Mouse (Mus musculus): ENCODE measurements around the gene Gosr1. TPM values are rescaled to one million over a fixed set of nuclear protein-coding genes. Genes with fewer than 3 reads are reported as not detected.
A peak's percentile ranks its signal among the peaks of the same experiment; 100 is the strongest.

The Gosr1 gene
- polyA plus RNA-seq, 1 experiment from 2014 or later = 21.6 TPM

DNA sequence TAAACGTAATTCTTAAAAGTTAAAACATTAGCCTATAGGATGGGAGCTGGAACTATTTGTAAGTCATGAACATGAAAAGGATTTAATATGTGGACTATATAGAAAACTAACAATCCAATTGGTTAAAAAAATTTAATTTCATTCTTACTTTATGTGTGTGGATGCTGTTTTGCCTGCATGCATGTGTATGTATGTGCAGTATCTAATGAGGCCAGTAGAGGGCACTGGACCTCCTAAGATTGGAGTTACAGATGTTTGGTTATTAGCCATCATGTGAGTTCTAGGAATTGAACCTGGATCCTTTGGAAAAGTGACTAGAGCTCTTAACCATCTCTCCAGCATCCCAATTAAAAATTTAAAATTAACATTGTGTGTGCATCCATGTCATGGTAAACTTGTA is 25.9 kb upstream of the Gosr1 start:
- Histone ChIP-seq H3K36me3 (peaks cover 64% of the 10 kb centered on the region), H3K4me1 (replicated peaks) (no peaks in the 10 kb centered on the region), H3K27me3 (replicated peaks) (no peaks in the 10 kb centered on the region), H3K4me2 (no peak overlapping the region), H3K9me3 (replicated peaks) (no peaks in the 10 kb centered on the region), H3K9ac (no peak overlapping the region), H3K27ac (ENCODE audit: poor library complexity, severe bottlenecking) (no peak overlapping the region), H3K4me3 (no peak overlapping the region)
- no peak for ATAC-seq (ENCODE audit: insufficient number of reproducible peaks, low FRiP score)
- 96% methylated on average over 1 of the region's 1 CpGs for WGBS

DNA sequence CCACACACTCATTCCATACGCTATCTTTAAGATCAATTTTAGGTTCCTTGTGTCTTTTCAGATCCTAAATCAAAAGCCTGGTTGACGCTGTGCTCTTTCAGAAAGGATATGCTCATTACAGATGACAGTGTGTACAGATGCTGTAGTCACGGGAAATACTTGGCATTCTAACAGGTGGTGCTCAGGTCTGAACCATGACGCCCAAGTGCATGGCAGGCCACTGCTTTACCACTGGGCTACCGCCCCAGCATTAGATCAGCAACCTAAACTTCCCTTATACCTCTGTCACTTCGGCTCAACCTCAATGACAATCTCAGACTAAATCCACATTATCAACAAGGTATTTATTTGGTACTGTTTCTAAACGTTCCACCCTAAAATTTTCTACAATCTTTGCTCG is 12.2 kb upstream of the Gosr1 start:
- Histone ChIP-seq H3K36me3 (peaks cover 11% of the 10 kb centered on the region), H3K4me3 (no peak overlapping the region), H3K4me1 (replicated peaks) (peaks cover 14% of the 10 kb centered on the region), H3K27ac (ENCODE audit: poor library complexity, severe bottlenecking) (no peak overlapping the region), H3K9ac (no peak overlapping the region), H3K27me3 (replicated peaks) (no peaks in the 10 kb centered on the region), H3K4me2 (no peak overlapping the region), H3K9me3 (replicated peaks) (no peaks in the 10 kb centered on the region)
- 81% methylated on average over 8 of the region's 8 CpGs for WGBS
- no peak for ATAC-seq (ENCODE audit: insufficient number of reproducible peaks, low FRiP score)

DNA sequence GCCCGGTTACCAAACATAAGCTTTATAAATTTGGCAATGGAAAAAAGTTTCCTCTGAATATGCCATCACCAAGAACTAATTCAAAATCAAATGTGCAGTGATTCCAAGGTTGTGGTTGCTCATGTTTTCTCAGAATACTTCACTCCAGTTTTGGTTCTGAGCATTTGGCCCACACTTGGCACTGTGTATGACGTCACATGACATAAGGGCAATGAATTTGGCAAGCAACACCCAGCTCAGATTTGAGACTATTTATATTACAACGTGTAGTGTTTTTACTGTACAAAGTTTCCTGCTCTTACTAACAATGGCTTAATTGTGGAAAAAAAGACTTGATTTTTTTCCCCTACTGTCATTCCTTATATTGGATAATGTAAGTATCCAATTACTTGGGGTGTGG is 10.4 kb upstream of the Gosr1 start:
- Histone ChIP-seq H3K36me3 (no peaks in the 10 kb centered on the region), H3K27ac (ENCODE audit: poor library complexity, severe bottlenecking) (peak overlapping the region; percentile 38; the same call in 1 of the 2 replicates), H3K27me3 (replicated peaks) (no peaks in the 10 kb centered on the region), H3K9me3 (replicated peaks) (no peaks in the 10 kb centered on the region), H3K4me1 (replicated peaks) (peaks cover 14% of the 10 kb centered on the region), H3K9ac (no peak overlapping the region), H3K4me2 (no peak overlapping the region), H3K4me3 (no peak overlapping the region)
- no peak for ATAC-seq (ENCODE audit: insufficient number of reproducible peaks, low FRiP score)
- 53% methylated on average over 3 of the region's 3 CpGs for WGBS

DNA sequence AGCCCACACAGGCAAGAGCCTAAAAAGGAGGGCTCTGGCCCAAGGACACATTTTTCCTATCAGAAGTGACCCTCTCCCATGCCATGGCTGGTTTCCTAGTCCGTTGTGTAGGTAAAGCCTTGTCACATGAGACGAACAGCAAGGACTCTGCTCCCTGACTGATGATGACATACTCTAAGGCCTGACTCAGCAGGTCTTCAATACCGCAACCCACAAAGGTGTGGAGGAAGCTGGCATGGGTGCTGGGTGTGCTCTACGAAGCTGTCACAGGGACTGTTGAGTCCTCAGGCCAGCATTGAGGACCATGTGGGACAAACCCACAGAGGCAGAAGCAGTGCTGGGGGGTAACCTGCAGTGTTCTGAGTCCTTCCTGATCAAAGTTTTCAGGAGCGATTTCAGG is 7.2 kb upstream of the Gosr1 start:
- H3K9me3 ChIP-seq (replicated peaks) = no peaks in the 10 kb centered on the region
- H3K27me3 ChIP-seq (replicated peaks) = no peaks in the 10 kb centered on the region
- ATAC-seq (ENCODE audit: insufficient number of reproducible peaks, low FRiP score) = no peak
- peaks cover 14% of the 10 kb centered on the region for H3K4me1 ChIP-seq (replicated peaks)
- H3K36me3 ChIP-seq = no peaks in the 10 kb centered on the region
- H3K27ac ChIP-seq (ENCODE audit: poor library complexity, severe bottlenecking) = no peak overlapping the region
- H3K4me3 ChIP-seq = no peak overlapping the region
- H3K4me2 ChIP-seq = no peak overlapping the region
- H3K9ac ChIP-seq = no peak overlapping the region
- WGBS = 78% methylated on average over 5 of the region's 5 CpGs

DNA sequence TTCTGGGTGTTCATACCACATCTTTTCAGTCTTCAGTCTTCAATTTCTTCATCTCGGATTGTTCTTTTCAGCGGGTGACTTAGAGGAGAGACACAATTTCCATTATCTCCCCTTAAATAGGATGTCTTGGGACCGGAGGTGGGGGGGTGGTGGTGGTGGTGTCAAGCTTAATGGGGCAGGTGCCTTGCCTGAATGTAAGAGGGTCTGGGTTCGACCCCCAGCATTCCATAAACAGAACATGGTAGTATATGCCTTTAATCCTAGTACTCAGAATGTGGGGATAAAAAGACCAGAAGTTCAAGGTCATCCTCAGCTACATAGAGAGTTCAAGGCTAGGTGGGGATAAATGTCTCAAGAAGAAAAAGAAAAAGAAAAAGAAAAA is 353 bp upstream of the Gosr1 start:
- H3K4me3 ChIP-seq = peak overlapping the region; percentile 83
- H3K9me3 ChIP-seq (replicated peaks) = no peaks in the 10 kb centered on the region
- no peak overlapping the region for H3K27ac ChIP-seq (ENCODE audit: poor library complexity, severe bottlenecking)
- peak overlapping the region; percentile 82 for H3K4me2 ChIP-seq
- peaks cover 8% of the 10 kb centered on the region; the same call in 1 of the 2 replicates for H3K27me3 ChIP-seq (replicated peaks)
- ATAC-seq (ENCODE audit: insufficient number of reproducible peaks, low FRiP score) = 0 out of 2 replicates have a peak, but pooled peaks have one; percentile 20
- H3K36me3 ChIP-seq = peaks cover 19% of the 10 kb centered on the region
- H3K4me1 ChIP-seq (replicated peaks) = no peaks in the 10 kb centered on the region
- WGBS = 9% methylated on average over 4 of the region's 4 CpGs
- peak overlapping the region; percentile 96; the same call in 1 of the 2 replicates for H3K9ac ChIP-seq

DNA sequence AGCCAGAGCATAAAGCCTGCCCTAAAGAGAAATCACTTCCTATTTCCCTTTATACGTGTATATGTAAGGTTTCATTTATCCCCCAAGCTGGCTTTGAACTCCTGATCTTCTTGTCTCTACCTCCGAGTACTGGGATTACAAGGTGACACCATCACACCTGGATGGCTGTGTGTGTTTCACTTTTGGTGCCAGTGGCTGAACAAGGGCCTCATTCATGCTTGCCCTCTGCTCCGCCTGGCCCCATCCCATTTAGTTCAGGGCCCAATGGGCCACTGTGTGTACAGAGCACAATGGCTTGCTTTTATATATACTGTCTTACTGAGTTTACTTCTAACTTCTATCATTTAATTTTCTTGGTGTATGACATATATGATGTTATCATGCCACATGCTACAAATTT is 11.1 kb downstream of the Gosr1 start:
- peaks cover 76% of the 10 kb centered on the region for H3K36me3 ChIP-seq
- no peaks in the 10 kb centered on the region for H3K9me3 ChIP-seq (replicated peaks)
- H3K27me3 ChIP-seq (replicated peaks) = no peaks in the 10 kb centered on the region
- 94% methylated on average over 3 of the region's 3 CpGs for WGBS
- H3K27ac ChIP-seq (ENCODE audit: poor library complexity, severe bottlenecking) = no peak overlapping the region
- no peak overlapping the region for H3K4me3 ChIP-seq
- ATAC-seq (ENCODE audit: insufficient number of reproducible peaks, low FRiP score) = no peak
- no peak overlapping the region for H3K4me2 ChIP-seq
- H3K4me1 ChIP-seq (replicated peaks) = no peaks in the 10 kb centered on the region
- no peak overlapping the region for H3K9ac ChIP-seq

DNA sequence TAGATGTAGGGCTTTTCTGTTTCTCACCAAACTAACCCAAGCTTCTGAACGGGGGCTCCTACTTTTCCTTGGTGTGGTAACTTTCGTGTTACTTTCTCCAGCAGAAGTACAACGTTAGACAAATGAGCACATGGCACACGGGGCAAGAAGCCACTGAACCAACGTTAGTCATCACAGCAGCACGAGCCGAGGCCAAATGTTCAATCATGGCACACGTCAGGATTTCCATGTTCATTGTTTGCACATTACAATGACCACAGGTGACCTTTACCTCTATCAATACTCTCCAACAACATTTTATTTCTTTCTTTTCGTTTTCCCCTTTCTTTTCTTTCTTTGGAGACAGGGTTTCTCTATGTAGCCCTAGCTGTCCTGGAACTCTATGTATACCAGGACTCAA is 14.6 kb downstream of the Gosr1 start:
- Histone ChIP-seq H3K4me3 (no peak overlapping the region), H3K27ac (ENCODE audit: poor library complexity, severe bottlenecking) (no peak overlapping the region), H3K9ac (no peak overlapping the region), H3K9me3 (replicated peaks) (no peaks in the 10 kb centered on the region), H3K4me1 (replicated peaks) (no peaks in the 10 kb centered on the region), H3K36me3 (peaks cover 79% of the 10 kb centered on the region), H3K4me2 (no peak overlapping the region), H3K27me3 (replicated peaks) (no peaks in the 10 kb centered on the region)
- ATAC-seq (ENCODE audit: insufficient number of reproducible peaks, low FRiP score) = no peak
- WGBS = 91% methylated on average over 9 of the region's 9 CpGs

DNA sequence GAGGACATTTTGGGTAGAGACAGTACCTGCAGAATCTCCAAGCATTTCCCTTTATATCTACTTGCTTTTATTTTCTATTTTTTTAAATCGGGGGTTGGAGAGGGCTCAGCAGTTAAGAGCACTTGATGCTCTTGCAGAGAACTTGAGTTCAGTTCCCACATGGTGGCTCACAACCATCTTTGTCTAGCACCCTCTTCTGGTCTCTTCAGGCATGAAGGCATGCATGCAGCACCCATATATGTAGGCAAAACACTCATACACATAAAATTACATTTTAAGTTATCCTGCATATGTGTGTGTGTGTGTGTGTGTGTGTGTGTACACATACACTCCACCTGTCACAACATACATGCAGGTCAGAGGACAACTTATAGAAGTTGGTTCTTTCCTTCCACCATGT is 17.5 kb downstream of the Gosr1 start:
- Histone ChIP-seq H3K4me3 (no peak overlapping the region), H3K36me3 (peaks cover 74% of the 10 kb centered on the region)
- 92% methylated on average over 1 of the region's 1 CpGs for WGBS

DNA sequence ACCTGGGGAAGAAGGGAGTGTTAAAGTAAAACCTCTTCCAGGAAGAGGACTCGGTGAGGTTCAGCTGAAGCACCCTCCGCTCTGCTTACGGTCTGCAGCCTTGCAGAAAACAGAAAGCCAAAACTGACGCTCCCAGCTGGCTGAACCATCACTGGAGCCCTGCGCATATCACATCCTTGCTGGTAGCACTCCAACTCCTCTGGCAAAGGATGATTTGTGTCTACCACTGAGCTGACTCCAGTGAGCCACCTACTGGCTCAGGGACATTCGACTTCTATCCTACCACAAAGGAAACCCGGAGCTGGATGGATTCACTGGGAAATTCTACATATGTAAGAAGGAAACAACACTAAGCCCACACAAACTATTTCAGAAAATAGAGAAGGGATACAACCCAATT is 18.8 kb downstream of the Gosr1 start:
- H3K36me3 ChIP-seq = peaks cover 65% of the 10 kb centered on the region
- 0 out of 2 replicates have a peak, but pooled peaks cover 2% of the 10 kb centered on the region for H3K4me1 ChIP-seq (replicated peaks)
- no peak for ATAC-seq (ENCODE audit: insufficient number of reproducible peaks, low FRiP score)
- no peak overlapping the region for H3K4me3 ChIP-seq
- no peaks in the 10 kb centered on the region for H3K9me3 ChIP-seq (replicated peaks)
- no peak overlapping the region for H3K27ac ChIP-seq (ENCODE audit: poor library complexity, severe bottlenecking)
- WGBS = 71% methylated on average over 7 of the region's 7 CpGs
- no peak overlapping the region for H3K9ac ChIP-seq
- no peaks in the 10 kb centered on the region for H3K27me3 ChIP-seq (replicated peaks)
- H3K4me2 ChIP-seq = no peak overlapping the region

More for the DNA sequence above, 17.5 kb downstream of the Gosr1 start:
- H3K4me2 ChIP-seq = no peak overlapping the region
- no peak for ATAC-seq (ENCODE audit: insufficient number of reproducible peaks, low FRiP score)
- H3K4me1 ChIP-seq (replicated peaks) = 0 out of 2 replicates have a peak, but pooled peaks cover 2% of the 10 kb centered on the region
- no peaks in the 10 kb centered on the region for H3K9me3 ChIP-seq (replicated peaks)
- H3K27ac ChIP-seq (ENCODE audit: poor library complexity, severe bottlenecking) = no peak overlapping the region
- H3K27me3 ChIP-seq (replicated peaks) = no peaks in the 10 kb centered on the region
- H3K9ac ChIP-seq = no peak overlapping the region

DNA sequence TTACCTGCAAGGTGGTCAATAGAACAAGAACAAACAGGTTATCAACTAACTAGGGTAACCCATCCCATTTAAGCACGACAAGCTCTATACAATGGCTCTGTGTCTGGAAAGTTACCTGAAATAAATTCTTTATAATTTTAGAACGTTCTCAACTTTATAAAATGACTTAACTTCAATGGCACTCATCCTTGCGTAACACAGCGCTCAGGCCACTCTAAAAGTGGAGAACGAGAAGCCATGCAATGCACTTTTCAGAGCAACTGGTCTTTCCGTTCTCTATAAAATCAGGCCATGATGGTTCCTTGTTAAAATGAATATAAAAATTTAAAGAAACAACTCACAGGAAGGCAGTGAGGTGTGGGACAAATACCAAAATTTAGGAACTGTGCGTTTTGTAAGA is 20.9 kb downstream of the Gosr1 start:
- H3K9ac ChIP-seq = no peak overlapping the region
- H3K27ac ChIP-seq (ENCODE audit: poor library complexity, severe bottlenecking) = no peak overlapping the region
- H3K36me3 ChIP-seq = peaks cover 52% of the 10 kb centered on the region
- H3K9me3 ChIP-seq (replicated peaks) = no peaks in the 10 kb centered on the region
- no peak overlapping the region for H3K4me3 ChIP-seq
- WGBS = 95% methylated on average over 7 of the region's 7 CpGs
- ATAC-seq (ENCODE audit: insufficient number of reproducible peaks, low FRiP score) = no peak
- H3K27me3 ChIP-seq (replicated peaks) = no peaks in the 10 kb centered on the region
- H3K4me1 ChIP-seq (replicated peaks) = 0 out of 2 replicates have a peak, but pooled peaks cover 2% of the 10 kb centered on the region
- no peak overlapping the region for H3K4me2 ChIP-seq

DNA sequence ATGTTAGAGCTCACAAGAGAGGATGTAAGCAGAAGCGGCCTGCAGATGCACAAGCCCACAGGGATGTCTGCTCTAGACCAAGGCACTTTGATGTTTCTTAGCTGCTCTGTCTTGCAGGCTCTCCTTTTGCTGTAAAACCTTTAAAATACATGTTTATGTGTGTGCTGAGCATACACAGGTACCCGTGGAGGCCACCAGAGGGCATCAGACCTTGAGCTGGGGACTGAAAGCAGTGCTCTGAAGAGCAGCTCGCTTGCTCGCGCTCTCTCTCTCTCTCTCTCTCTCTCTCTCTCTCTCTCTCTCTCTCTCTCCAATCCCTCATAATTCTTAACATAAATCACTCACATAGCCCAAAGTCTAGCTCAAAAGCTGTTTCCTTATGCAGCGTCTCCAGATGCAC is 24.3 kb downstream of the Gosr1 start:
- WGBS = 75% methylated on average over 6 of the region's 6 CpGs
- peaks cover 48% of the 10 kb centered on the region for H3K36me3 ChIP-seq
- no peak overlapping the region for H3K4me3 ChIP-seq
- H3K9ac ChIP-seq = no peak overlapping the region
- H3K27me3 ChIP-seq (replicated peaks) = no peaks in the 10 kb centered on the region
- no peak for ATAC-seq (ENCODE audit: insufficient number of reproducible peaks, low FRiP score)
- peaks cover 6% of the 10 kb centered on the region; the same call in 1 of the 2 replicates for H3K4me1 ChIP-seq (replicated peaks)
- H3K4me2 ChIP-seq = no peak overlapping the region
- H3K9me3 ChIP-seq (replicated peaks) = no peaks in the 10 kb centered on the region
- H3K27ac ChIP-seq (ENCODE audit: poor library complexity, severe bottlenecking) = no peak overlapping the region

DNA sequence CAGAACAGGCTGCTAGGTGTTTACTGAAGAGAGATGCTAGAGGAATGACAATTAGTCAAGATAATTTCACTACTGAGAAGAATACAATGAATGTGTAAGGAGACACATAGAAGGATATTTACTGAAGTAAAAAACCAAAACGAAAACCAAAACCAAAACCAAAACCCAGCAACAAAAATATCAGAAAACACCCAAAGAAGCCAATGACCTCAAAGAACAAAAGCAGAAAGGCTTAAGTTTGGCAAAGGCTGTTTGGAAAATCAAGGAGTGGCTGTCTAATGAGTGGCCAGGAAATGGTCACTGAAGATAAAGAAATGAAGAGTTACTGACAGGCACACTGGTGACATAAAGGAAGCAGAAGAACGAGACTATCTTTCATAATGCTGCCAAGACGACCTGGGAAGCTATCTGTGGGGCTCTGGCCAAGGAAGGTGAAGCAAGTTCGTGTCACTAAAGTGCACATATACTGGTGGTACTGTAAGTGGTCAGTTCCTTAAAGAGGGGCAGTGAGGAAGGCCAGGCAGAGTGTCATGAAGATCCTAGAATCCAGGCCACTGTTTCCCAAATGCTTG is 27.5 kb downstream of the Gosr1 start:
- Histone ChIP-seq H3K27me3 (replicated peaks) (no peaks in the 10 kb centered on the region), H3K9ac (no peak overlapping the region), H3K9me3 (replicated peaks) (no peaks in the 10 kb centered on the region), H3K27ac (ENCODE audit: poor library complexity, severe bottlenecking) (peak overlapping the region; percentile 50; the same call in 1 of the 2 replicates), H3K4me2 (no peak overlapping the region), H3K4me3 (no peak overlapping the region), H3K4me1 (replicated peaks) (peaks cover 4% of the 10 kb centered on the region; the same call in 1 of the 2 replicates), H3K36me3 (peaks cover 57% of the 10 kb centered on the region)
- ATAC-seq (ENCODE audit: insufficient number of reproducible peaks, low FRiP score) = no peak
- 57% methylated on average over 4 of the region's 4 CpGs for WGBS

Measured in heart, embryonic 12.5 days (tissue).